Mouse (Mus musculus): Measurements from ENCODE around the gene Gm20388.

The Gm20388 gene

DNA sequence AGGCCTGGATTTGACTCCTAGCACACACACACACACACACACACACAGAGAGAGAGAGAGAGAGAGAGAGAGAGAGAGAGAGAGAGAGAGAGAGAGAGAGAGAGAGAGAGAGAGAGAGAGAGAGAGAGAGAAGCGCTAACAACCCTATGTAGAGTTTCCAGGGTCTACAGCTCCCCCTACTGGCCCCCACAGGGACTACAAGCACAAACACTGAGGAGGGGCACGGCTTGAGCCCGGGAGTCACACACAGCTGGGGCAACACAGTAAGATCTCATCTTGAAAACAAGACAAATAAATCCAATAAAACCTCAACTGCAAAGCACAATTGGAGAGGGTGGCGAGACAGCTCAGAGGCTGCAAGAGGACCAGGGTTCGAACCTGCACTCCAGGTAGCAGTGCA, 1621.7 kb downstream of the Gm20388 start:
- DNase-seq (ENCODE audit: low spot score) = peak; percentile 46

DNA sequence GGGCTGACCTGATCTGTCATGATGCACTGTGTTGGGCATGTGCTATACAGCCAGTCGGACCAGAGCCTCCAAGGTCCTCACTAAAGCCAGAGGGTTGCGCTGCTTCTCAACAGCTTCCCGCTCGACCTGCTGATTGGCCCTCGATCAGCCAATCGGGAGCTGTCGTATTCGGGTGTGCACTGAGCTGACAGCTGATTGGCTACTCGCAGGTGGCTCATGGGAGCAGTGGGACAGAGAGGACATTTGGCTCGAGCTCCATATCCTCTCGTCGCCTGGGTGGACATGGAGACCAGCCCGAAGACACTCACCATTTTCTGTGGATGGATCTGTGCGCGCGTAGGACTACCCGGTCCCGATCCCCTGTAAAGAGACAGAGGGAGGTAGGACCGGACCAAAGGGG, 1631.2 kb downstream of the Gm20388 start:
- DNase-seq (ENCODE audit: low spot score) = no peak

DNA sequence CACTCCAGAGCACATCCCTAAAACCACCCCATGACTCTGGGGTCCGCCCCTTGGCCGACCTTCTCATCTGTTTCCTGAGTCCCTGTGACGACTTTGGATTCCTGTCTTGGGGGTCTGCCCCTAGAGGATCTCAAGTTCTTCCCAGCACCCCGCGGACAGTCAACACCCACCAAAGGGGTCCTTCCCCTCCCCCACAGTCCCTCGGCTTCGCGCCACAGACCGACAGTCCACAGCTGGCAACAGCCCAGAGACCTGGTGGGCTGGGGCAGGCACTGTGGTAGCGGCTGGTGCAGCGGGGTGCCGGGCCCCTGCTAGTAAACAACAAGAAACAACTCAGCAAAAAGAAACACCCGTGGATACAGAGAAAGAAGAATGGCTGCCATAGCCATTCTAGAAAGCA, 1632.3 kb downstream of the Gm20388 start:
- DNase-seq (ENCODE audit: low spot score) = no peak

DNA sequence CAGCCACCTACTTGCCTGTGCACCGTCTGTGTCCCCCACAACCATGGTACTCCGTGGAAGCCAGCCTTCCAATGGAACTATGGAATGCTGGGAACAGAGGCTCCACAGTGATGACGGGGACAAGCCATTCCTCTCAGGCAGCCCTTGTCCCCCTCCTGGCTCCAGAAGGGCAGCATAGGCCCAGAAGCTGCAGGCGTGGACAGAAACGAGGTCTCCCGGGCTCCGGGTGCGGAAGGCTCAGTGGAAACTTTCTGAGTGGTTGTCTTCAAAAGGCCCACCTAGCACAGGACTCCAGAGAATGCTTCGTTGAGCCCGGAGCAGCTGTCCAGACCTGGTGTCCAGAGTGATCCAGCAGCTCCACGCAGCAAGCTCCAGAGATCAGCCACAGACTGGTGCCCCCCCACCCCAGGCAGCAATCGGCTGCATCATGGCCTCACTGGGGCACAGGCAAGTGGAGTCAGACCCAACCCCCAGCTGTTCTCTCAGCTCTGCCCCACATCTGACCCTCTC, 1633.7 kb downstream of the Gm20388 start, which contains the start of gene 1700018B08Rik:
Gene 1700018B08Rik (minus strand): TSS at position 45 of the 510 bp plus-strand sequence.
- DNase-seq (ENCODE audit: low spot score) = no peak

DNA sequence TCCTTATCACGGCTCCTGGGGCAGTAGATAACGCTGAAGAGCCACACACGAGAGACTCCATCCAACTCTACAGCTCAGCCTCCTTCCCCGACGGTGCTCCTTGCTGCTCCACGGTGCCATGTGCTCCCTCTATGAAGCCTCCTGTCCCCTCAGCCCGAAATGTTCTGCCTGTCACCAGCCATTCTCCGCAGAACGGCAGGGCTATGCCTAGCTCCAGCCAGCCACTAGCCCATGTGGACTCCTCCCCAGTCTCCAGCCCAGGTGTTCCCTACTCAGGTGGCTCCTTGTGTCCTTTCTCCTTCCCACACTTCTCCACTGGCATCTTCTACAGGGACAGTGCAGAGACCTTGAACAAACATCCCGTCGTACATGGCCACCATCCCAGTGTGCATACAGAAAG, 1634.3 kb downstream of the Gm20388 start:
- DNase-seq (ENCODE audit: low spot score) = no peak

DNA sequence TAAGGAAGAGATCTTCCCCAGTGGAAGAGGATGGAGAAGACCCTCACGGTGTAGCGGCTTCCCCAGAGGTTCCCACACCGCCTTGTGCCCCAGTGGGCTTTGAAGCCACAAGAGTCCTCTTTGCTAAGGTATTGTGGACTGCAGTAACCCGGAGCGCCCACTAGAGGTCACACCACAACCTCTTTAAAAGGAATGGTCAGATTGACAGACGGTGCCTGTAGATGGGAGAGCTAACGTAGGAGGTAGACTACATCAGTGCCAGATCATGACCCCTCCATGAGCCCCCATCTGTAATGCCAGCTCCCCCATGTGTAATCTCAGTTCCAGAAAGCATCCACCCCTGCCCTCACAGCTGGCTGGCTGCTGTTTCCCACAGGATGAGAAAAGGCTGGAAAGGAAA, 1636.5 kb downstream of the Gm20388 start:
- peak; percentile 91 for DNase-seq (ENCODE audit: low spot score)

DNA sequence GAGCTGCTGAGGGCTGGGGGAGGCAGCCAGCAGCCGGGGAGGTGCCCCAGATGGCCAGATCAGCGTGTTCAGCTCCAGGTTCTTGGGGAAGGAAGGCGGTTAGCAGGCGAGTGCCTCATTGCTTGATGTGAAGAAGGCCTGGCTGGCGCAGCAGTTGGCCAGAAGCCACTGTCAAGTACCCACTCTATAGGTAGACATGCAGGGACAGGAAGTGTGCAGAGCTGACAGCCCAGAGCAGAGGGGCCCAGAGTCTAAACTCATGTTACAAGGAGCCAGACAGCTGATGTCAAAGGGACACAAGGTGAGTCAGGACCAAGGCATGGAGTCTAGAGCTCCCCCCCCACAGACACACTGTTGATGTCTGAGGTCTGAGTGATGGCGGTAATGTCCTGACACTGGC, 1639.4 kb downstream of the Gm20388 start:
- DNase-seq (ENCODE audit: low spot score) = no peak

DNA sequence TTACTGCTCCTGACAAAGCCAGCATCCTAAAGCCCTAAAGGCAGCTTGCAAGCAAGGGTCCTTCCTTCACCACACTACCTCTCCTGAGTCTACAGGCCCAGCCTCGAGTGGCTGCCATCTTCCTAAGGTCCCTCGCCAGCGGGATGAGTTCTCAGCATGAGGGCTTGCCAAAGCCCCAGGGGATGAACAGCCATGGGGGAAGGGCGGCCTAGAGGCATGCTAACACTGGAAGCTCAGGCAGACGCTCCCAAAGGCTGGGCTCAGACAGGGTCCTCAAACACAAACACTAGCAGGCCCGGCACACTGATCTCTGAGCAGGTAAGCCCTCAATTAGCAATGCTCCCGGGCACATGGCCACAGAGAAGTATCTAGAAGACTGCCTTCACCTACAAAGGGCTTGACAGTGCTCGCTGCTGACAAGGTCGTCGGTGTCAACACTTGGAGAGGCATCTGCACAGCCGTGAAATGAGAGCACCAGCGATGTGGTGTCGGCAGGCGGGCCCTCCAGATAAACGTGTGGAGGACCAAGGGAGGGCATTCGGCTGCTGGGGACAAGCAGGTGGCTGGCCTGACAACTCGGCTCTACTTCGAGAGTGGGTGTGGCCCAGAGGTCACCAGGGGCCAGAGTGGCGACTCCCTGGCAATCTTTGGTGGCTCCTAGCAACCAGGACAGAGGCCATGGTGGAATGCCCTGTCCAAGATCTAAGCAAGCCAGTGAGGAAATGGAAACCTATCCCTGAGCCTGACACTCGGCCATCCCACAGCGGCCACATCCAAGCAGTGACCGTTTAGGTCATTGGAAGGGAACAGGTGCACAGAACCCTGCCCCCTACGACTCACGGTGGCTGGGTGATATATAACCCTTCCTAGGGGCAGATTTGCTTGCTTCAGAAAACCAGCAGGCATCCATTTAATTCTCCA, 1640.7 kb downstream of the Gm20388 start:
- DNase-seq (ENCODE audit: low spot score) = no peak

DNA sequence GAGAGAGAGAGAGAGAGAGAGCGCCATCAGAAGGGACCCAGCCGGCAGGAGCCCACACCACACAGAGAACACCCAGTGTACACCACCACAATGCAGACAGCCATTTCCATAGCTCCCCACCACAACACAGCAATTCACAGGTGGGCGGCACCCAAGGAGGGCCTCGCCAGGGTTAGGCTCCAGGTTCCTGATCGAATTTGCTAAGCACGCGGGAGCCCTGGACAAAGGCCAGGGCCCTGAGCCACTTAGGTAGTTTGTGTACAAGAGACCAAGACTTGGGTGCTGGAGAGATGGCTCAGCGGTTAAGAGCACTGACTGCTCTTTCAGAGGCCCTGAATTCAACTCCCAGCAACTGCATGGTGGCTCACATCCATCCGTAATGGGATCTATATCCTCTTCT, 1641.9 kb downstream of the Gm20388 start:
- no peak for DNase-seq (ENCODE audit: low spot score)

DNA sequence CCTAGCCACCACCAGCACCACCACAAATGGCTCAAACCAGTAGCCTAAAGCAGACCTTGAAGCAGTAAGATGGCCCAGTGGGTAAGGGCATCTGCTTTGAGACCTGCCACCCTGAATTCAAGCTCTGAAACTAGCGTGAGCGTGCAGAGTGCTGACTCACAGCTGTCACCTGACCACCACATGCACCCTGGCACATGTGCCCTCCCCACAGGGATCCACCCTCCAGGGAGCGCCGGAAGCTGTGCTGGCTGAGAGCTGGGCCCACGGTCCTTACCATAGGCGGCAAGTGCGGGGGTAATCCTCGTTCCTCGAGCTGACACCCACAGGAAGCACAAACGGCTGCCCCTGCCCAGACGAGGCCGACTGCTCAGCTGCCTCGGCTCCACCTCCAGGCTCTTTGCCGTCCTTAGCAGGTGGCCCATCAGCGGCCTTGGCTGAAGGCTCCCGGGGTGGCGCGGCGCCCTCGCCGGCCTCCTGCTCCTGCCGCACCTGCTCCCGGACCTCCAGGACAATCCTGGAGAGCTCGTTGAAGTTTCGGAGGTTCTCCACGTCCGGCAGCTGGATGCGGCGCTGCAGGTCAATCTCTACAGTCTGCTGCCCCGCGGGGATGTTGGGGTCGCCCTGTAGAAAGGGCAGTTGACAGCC, 1643.3 kb downstream of the Gm20388 start:
- DNase-seq (ENCODE audit: low spot score) = no peak

DNA sequence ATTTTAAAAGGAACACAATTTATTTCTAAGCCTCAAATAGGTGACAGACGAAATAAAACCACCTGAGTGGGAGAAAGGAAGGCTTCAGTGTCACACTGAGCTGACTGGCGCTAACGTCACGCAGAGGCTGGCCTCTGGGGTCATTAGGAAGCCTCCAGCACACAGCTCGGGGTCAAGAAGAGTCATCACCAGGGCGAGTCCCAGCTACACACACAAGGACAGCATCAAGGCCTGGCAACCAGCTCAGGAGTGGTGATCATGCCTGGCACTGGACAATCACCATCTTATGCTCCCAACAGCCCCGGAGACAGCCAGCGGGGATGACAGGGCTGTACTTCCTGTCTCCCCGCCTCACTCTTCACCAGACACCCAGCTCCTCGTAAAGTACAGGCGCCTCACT, 1647.1 kb downstream of the Gm20388 start:
- no peak for DNase-seq (ENCODE audit: low spot score)

DNA sequence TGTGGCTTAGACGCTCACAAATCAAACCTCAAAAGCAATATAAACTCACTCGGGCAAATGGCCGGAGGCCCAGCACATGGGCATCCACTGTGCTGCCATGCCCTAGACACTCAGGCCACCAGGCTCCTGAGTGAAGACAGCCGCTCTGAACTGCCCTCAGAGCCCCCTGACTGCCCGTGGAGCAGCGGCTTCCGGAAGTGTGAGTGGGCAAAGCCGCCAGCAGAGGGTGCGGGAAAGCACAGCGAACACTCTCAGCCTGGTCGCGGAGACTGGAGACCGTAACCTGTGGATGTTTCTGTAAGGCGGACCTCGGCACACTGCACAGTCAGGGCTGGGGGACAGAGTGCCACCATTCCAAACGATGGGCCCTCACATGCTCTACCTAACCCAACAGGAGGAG, 1647.9 kb downstream of the Gm20388 start:
- DNase-seq (ENCODE audit: low spot score) = no peak

DNA sequence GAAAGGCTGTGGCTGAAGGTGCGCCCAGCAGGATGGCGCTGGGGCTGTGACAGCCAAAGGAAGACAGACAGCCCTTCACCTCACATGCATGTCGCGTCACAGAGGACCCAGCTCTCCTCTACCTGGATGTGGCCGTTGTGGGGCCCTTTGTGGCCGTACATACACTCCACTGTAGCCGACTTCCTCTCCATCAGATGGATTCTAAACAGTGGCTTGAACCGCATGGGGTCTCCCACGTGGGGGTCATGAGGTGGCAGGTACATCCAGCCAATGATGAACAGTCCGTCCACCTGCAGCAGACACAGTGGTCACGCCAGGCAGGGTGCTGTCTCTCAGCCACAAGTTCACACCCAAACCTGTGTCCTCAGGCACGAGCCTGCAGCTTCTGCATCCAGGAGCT, 1649.2 kb downstream of the Gm20388 start:
- no peak for DNase-seq (ENCODE audit: low spot score)

DNA sequence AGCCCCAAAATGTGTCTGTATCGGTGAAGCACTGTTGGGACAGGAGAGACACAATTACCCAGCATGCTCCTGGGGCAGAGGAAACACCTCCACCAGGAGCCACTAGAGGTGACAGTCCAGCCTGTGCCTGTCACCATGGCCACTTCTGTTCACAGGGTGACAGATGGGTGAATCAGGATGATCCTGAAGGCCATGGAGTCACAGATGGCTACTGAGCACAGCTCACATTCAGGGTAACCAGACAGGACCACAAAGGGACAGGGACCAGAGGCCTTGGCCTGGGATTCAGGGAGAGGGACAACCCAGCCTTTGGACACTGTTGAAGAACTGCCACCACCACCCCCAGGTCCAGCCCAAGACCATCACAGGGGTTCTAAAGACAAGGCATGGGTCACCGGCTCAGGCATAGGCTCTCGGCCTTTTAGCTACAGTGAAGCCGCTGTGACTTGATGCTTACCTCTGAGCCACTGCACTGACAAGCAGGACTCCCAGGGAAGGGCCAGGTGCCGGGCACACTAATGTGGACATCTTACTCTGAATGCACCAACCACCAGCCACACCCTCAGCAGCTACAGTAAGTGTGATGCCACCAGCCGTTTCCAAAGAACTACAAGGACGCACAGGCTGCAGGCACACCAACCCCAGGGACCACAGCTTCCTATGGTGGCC, 1649.9 kb downstream of the Gm20388 start:
- DNase-seq (ENCODE audit: low spot score) = no peak

DNA sequence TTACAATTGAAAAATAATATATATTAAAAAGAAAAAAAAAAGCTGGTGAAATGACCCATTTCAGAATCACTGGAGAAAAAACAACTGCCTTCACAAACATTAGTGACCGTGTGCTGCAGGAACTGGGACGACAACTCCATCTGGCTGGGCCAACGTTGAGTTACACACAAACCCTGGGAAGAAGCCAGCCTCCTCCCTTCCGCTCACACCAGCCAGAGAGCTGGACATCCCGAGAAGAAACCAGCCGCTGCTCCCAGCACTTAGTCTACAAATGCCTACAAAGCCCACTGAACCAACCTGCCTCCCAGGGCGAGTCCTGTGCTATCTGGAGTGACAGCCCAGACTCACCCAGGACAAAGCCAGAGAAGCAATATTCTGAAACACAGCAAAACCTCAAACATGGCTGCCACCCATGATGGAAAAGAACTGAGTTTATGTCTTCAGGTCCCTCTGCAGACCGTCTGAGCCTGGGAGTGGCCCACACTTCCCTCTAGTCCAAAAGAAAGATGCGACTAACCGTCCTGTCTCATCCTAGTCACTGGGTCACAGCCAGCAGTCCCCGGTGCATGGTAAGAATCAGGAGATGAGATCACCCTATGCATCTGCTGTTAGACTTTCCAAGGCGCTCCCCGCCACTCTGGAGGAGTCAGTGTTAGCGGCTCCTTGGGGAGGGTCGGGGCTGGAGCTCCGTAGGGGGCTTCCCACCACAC, 1651.2 kb downstream of the Gm20388 start:
- DNase-seq (ENCODE audit: low spot score) = peak; percentile 34

DNA sequence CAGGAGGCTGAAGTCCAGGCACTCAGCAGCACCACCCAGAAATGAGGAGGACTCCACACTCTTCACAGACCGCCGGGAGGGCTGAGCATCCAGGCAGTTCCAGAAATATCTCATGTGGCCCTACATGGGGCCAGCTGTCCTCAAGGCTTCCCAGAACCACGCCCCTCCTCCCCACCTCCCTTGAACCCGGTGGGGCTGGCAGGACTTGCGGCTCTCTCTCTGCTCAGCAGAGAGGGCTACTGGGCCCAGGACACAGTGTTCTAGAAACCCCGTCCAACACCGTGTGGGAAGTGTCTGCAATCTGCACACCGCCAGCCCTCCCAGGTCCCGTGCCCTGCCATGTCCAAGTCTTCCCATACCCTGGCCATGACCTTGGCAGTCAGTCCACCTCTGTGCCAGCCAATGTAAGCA, 1652.3 kb downstream of the Gm20388 start:
- no peak for DNase-seq (ENCODE audit: low spot score)

DNA sequence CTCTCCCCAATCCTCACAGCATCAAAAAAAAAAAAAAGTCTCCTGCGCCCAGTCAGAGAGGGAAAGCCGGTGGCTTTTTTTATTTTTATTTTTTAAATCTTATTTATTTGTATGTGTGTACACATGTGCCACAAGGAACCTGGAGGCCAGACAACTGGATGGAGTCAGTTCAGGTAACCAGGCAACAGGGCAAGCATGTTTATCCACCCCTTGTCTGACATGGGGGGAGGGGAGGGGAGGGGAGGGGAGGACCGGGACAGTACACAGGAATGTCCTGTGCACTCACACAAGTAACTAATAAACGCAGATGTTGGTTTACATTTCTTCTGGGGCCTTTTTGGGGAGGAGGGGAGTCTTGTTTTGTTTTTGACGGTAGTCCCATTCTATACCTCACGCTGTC, 1653.1 kb downstream of the Gm20388 start:
- DNase-seq (ENCODE audit: low spot score) = no peak

DNA sequence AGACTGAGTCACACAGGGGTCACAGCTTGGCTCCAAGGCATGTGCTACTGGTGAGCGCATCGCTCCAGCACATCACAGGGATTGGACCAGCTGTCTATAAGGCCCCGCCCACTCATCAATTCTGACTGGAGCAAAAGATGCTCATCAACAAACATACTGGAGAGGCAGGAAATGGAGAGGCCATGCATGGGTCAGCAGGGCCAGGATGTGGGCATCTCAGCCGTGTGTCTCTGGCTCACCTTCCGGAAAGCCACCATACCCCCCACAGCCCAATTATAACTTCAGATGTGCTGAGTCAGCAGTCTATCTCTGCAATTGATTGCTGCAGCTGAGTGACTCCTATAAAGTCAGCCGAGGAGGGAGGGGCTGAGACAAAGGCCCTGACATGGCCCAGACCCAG, 1657.7 kb downstream of the Gm20388 start:
- no peak for DNase-seq (ENCODE audit: low spot score)

DNA sequence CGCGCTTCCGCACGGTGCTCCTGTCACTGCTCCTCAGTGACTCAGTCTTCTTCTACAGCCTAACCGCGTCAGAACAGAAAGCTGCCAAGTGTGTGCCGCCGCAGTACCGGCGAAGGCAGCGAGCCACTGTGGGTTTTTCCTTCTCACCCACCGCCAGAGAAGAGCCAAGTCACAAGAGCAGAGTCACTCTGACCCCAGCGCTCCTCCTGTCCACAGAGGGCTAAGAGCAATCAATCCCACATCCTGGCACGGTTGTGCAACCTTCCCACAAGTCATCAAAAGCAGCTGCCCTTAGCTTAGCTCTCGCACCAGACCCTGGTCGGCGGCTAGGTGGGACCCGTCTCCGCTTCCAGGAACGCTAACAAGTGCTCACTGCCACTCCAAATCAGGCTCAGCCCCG, 1659.7 kb downstream of the Gm20388 start:
- no peak for DNase-seq (ENCODE audit: low spot score)

DNA sequence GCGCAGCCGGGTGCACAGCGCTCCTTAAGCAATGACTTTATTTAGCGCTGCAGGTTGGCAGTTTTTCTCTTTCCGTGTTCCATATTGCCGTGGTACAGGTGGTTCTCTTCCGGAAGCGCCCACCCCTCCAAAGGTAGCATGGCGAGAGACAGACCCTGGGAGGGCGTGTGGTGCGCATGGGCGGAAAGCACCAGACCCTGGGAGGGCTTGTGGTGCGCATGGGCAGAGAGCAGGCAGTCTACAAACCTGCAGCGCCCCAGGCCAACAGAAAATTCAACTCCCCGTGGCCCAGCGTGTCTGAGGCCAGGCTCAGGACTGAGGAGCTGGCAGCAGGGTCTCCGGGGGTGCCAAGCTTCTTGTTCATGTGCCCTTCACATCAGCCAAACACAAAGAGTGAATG, 1660.2 kb downstream of the Gm20388 start:
- no peak for DNase-seq (ENCODE audit: low spot score)

DNA sequence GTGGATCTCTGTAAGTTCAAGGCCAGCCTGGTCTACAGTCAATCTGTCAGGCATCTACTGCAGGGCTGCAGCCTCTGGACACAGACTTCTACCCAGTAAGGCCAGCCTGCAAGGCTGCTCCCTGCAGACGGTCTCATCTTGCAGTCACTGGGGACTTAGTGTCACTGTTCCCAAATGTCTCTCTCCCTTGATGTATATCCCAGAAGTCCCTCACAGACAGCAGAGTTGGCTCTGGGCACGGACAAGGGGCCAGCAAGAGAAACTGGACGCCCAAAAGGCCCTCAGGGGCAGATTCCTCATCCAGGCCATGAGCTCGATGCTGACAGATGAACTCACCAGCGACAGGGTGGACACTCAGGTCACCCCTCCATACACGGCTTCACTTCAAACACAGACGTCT, 1661.5 kb downstream of the Gm20388 start:
- no peak for DNase-seq (ENCODE audit: low spot score)

DNA sequence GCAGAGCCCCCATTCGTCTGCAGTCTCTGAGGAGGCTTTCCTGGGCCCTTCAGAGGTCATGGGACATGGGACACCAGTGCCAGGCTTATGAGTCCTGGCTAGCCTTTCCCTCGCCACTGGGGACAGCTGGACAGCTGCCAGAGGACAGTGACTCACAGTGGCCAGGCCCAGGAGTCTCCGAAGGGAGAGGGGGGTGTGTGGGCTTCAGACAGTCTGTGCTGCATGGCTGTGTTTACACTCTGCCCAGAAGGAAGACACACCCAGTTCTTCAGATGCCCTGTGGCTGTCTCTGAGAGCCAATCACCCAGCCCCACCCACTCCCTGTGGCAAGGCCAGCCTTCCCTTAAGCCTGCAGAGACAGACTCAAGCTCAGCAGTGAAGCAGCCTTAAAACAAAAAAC, 1662.6 kb downstream of the Gm20388 start:
- peak; percentile 99 for DNase-seq (ENCODE audit: low spot score)

Measured in MN1 (cell line).